Mouse (Mus musculus) lung, adult 18-20 months (tissue): Measurements from ENCODE around the gene Abcb11.
"Not testable (repeated sequence)": the region's sequence is repeated elsewhere in the genome, so short reads cannot be mapped to it uniquely, and the experiment has no call there.

ENCODE experiments used
- DNase-seq, 2 experiments: peaks; one replicate each; pipeline ENCODE4 v3.0.0; 2022; ENCODE audit warnings: mixed read lengths in 2 of 2

Gene Abcb11

GRCm38 (mm10) chr2:69342496-69343221 is at the start of gene Abcb11:
Gene Abcb11 (minus strand): TSS chr2:69342616.
- DNase-seq: no peak

GRCm38 (mm10) chr2:69386118-69386871 is 43.9 kb upstream of the Abcb11 start:
- DNase-seq: no peak

GRCm38 (mm10) chr2:69382838-69383237 is 40.4 kb upstream of the Abcb11 start:
- no peak for DNase-seq

GRCm38 (mm10) chr2:69381740-69382139 is 39.3 kb upstream of the Abcb11 start:
- DNase-seq: no peak

- DNase-seq: peak; percentile 70 to 80
Observed at GRCm38 (mm10) chr2:69380281-69380680, 37.9 kb upstream of the Abcb11 start, which contains the start of gene Dhrs9. Gene Dhrs9 (plus strand): TSS chr2:69380445.

- no peak for DNase-seq
Observed at GRCm38 (mm10) chr2:69379801-69380200, 37.4 kb upstream of the Abcb11 start.

- DNase-seq: no peak
Observed at GRCm38 (mm10) chr2:69376780-69377179, 34.4 kb upstream of the Abcb11 start.

- DNase-seq: no peak
Observed at GRCm38 (mm10) chr2:69365275-69365674, 22.9 kb upstream of the Abcb11 start.

- DNase-seq: peak in 1 of 2 experiments; percentile 23
Observed at GRCm38 (mm10) chr2:69364831-69365230, 22.4 kb upstream of the Abcb11 start.

- not testable (repeated sequence) for DNase-seq
Observed at GRCm38 (mm10) chr2:69355402-69355801, 13.0 kb upstream of the Abcb11 start.

- DNase-seq: no peak
Observed at GRCm38 (mm10) chr2:69341506-69341905, 910 bp downstream of the Abcb11 start.

GRCm38 (mm10) chr2:69331523-69331922 is 10.9 kb downstream of the Abcb11 start:
- DNase-seq: not testable (repeated sequence)

- DNase-seq: no peak
Observed at GRCm38 (mm10) chr2:69328509-69329163, 13.8 kb downstream of the Abcb11 start.

GRCm38 (mm10) chr2:69324881-69325660 is 17.3 kb downstream of the Abcb11 start:
- no peak for DNase-seq

- no peak for DNase-seq
Observed at GRCm38 (mm10) chr2:69323018-69323417, 19.4 kb downstream of the Abcb11 start.

- no peak for DNase-seq
Observed at GRCm38 (mm10) chr2:69321457-69321856, 21.0 kb downstream of the Abcb11 start.

GRCm38 (mm10) chr2:69311337-69311736 is 31.1 kb downstream of the Abcb11 start:
- DNase-seq: no peak

GRCm38 (mm10) chr2:69308136-69308535 is 34.3 kb downstream of the Abcb11 start:
- DNase-seq: no peak

- DNase-seq: not testable (repeated sequence)
Observed at GRCm38 (mm10) chr2:69300568-69300967, 41.8 kb downstream of the Abcb11 start.

GRCm38 (mm10) chr2:69294508-69294907 is 47.9 kb downstream of the Abcb11 start:
- no peak for DNase-seq

GRCm38 (mm10) chr2:69288989-69289388 is 53.4 kb downstream of the Abcb11 start:
- DNase-seq: no peak

GRCm38 (mm10) chr2:69275875-69276274 is 66.5 kb downstream of the Abcb11 start:
- peak in 1 of 2 experiments; percentile 2 for DNase-seq
